Mouse (Mus musculus) kidney, adult 2 months (tissue): ENCODE results near the gene Dnah7b.
"Not testable (repeated sequence)": the region's sequence is repeated elsewhere in the genome, so short reads cannot be mapped to it uniquely, and the experiment has no call there.

Source experiments
- CTCF ChIP-seq: fragments of 200-500 bp; conservative IDR thresholded peaks from 2 replicates; pipeline ENCODE4 v1.5.1; 2011; ENCODE audit warnings: low read depth, mild to moderate bottlenecking, control low read depth, low read length, moderate library complexity, mixed read lengths; ENCODE audit not compliant: insufficient read depth, insufficient read length
- POLR2A ChIP-seq: fragments of 200-500 bp; IDR thresholded peaks from one replicate; pipeline ENCODE4 v1.6.1; 2011; ENCODE audit warnings: low read depth, low read length, control low read depth

GRCm38 (mm10) chr1:46345301-46345700 is 279.2 kb downstream of the Dnah7b start:
- TF ChIP-seq POLR2A, CTCF: not testable (repeated sequence)
